Mouse (Mus musculus): Measurements from ENCODE around the gene Plch1. TPM values are rescaled to one million over a fixed set of nuclear protein-coding genes. Genes with fewer than 3 reads are reported as not detected.

Plch1 gene
- total RNA-seq, 2 experiments from 2014 or later, result 4.8 to 7.2 TPM

GRCm38 (mm10) chr3:63726667-63727342 is 172.5 kb downstream of the Plch1 start:
- DNase-seq (ENCODE audit: low spot score in 2 of 2), result no peak

- DNase-seq (ENCODE audit: low spot score in 2 of 2), result no peak
Observed at GRCm38 (mm10) chr3:63693694-63694093, 205.6 kb downstream of the Plch1 start.

- DNase-seq (ENCODE audit: low spot score in 2 of 2), result no peak
Observed at GRCm38 (mm10) chr3:63692727-63693126, 206.5 kb downstream of the Plch1 start.

- no peak for DNase-seq (ENCODE audit: low spot score in 2 of 2)
Observed at GRCm38 (mm10) chr3:63668779-63669178, 230.5 kb downstream of the Plch1 start.

- no peak for DNase-seq (ENCODE audit: low spot score in 2 of 2)
Observed at GRCm38 (mm10) chr3:63665307-63665706, 234.0 kb downstream of the Plch1 start.

- DNase-seq (ENCODE audit: low spot score in 2 of 2), result no peak
Observed at GRCm38 (mm10) chr3:63664575-63665243, 234.6 kb downstream of the Plch1 start.

Other genes with a start within 250 kb of the Plch1 start
- gene E130311K13Rik, start 30.0 kb upstream of the Plch1 start, total RNA-seq (2021), result 10 to 100 TPM; 10.3 to 11.7 TPM
- gene Slc33a1, start 65.3 kb upstream of the Plch1 start, total RNA-seq (2021), result 10 to 100 TPM; 28.7 to 28.8 TPM
- 10 to 100 TPM; 48.2 to 48.7 TPM for gene Gmps, start 76.6 kb upstream of the Plch1 start, total RNA-seq (2021)
- gene Vmn2r1, start 182.1 kb upstream of the Plch1 start, total RNA-seq (2021), result under 1 TPM; 0.33 to 0.58 TPM
- not detected for gene Vmn2r2, start 242.5 kb upstream of the Plch1 start, total RNA-seq (2021)

Measured in left cerebral cortex, adult 18-20 months (tissue).